Mouse (Mus musculus) central nervous system, embryonic 18 days (tissue): Measurements from ENCODE around the gene Hbp1. TPM values are rescaled to one million over a fixed set of nuclear protein-coding genes. Genes with fewer than 3 reads are reported as not detected.

Source experiments
- polyA plus RNA-seq: library from polyadenylated mRNA; depleted of rRNA; stranded (reverse); fragments of >200 nt; gene quantifications from 2 replicates; pipeline ENCODE4 v1.2.3, GENCODE M21; 2012; rRNA removed

The Hbp1 gene
- polyA plus RNA-seq: 43.5 and 44.2 TPM in 2 replicates

GRCm38 (mm10) chr12:31949759-31950658 is at the start of gene Hbp1:
Hbp1 (minus strand) TSS chr12:31950535.

Other genes starting within 250 kb of the Hbp1 start
- gene Gpr22, start 236.6 kb downstream of the Hbp1 start, polyA plus RNA-seq: 8.3 and 9.4 TPM in 2 replicates
- gene Prkar2b, start 110.8 kb upstream of the Hbp1 start, polyA plus RNA-seq: 109 and 125 TPM in 2 replicates